Comparison of ENCODE assay signal across 35 mouse cellular contexts in the genomic region with DNA sequence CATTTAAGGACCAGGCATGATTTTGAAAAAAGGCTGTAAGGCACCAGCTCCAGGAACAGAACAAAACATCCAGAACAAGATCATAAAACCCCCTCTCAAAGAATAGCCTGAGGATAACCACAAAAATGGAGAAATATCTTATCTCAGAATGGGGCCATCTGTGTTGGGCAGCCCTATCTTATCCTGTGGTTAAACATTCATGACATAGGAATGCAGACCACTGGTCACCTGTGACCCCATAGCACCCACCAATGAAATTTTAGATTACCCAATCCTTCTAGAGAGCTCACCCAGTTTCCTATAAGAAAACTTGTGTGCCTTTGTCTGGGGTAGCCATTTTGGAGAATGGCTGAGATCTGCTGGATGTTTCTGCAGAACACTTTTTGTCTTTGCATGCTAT. TPM values are rescaled to one million over a fixed set of nuclear protein-coding genes. Genes with fewer than 3 reads are reported as not detected.
DNase-seq lines count a peak whose midpoint lies in the region; ATAC-seq and TF ChIP-seq lines count a peak whose summit lies in the region.
"Had no signal": no experiment of that assay in that cellular context is flagged by ENCODE, and none has a peak within 500 bp of the region (broad histone marks: within the 10 kb centered on the region; RNA-seq: fewer than 3 reads in every experiment).

No protein-coding gene starts in this region.

- no peaks in the 10 kb centered on the region for H3K27me3 ChIP-seq in G1E (ENCODE audit: insufficient read depth, low read length)
- H3K27me3 ChIP-seq: CH12.LX; forebrain, embryonic 13.5 days; hindbrain, embryonic 12.5 days; hindbrain, embryonic 15.5 days had no signal

- no peaks in the 10 kb centered on the region for H3K9me3 ChIP-seq in G1E (replicated peaks)
- H3K9me3 ChIP-seq: forebrain, embryonic 10.5 days; forebrain, embryonic 13.5 days; hindbrain, embryonic 12.5 days; hindbrain, embryonic 15.5 days had no signal

- H3K36me3 ChIP-seq in G1E (replicated peaks): no peaks in the 10 kb centered on the region
- H3K36me3 ChIP-seq: forebrain, embryonic 10.5 days; hindbrain, embryonic 12.5 days; hindbrain, embryonic 15.5 days had no signal

- no peak overlapping the region for H3K4me3 ChIP-seq in G1E (ENCODE audit: low read depth, low read length)
- H3K4me3 ChIP-seq: forebrain, embryonic 10.5 days; forebrain, embryonic 13.5 days; hindbrain, embryonic 12.5 days; hindbrain, embryonic 15.5 days had no signal

- peaks cover 5% of the 10 kb centered on the region; the same call in 1 of the 2 replicates for H3K4me1 ChIP-seq in G1E (ENCODE audit: insufficient read depth, low read depth, low read length)
- H3K4me1 ChIP-seq: forebrain, embryonic 10.5 days; forebrain, embryonic 13.5 days; hindbrain, embryonic 12.5 days; hindbrain, embryonic 15.5 days had no signal

- DNase-seq in G1E (ENCODE audit: low spot score): no peak
- DNase-seq in thymus, postnatal 25 days: no peak
- DNase-seq in embryo, embryonic 9.5 days (ENCODE audit: extremely low spot score): no peak
- DNase-seq in kidney, adult 18-20 months: no peak
- DNase-seq: adrenal gland, postnatal 10 days; adrenal gland, postnatal 36 days; B cell, adult 2 months; cerebellum, adult 18-20 months; cerebellum, adult 9-10 months; cerebellum, postnatal 25 days; embryo, embryonic 11 days; gastrocnemius, postnatal 10 days; gastrocnemius, postnatal 36 days; heart, adult 11 months had no signal

- no peak for TF ChIP-seq CTCF in G1E (IDR thresholded peaks at IDR 0.05; ENCODE audit: low read depth, low read length)

- peak; percentile 15; the same call in 1 of the 2 replicates for ATAC-seq in G1E (ENCODE audit: extremely low read depth, insufficient number of reproducible peaks, low FRiP score, poor library complexity, severe bottlenecking)
- ATAC-seq in common myeloid progenitor, adult 5-6 weeks (replicated peaks; ENCODE audit: low read depth, poor library complexity, severe bottlenecking): 0 out of 2 replicates have a peak, but pooled peaks have one; percentile 15
- 0 out of 2 replicates have a peak, but pooled peaks have one; percentile 20 for ATAC-seq in megakaryocyte progenitor cell, adult 5-6 weeks (replicated peaks; ENCODE audit: poor library complexity)
- ATAC-seq: forebrain, embryonic 13.5 days; forebrain, embryonic 16.5 days; Patski had no signal

RNA-seq across cellular contexts. Expression of a gene that starts 9.0 kb away (rescaled TPM):
- total RNA-seq in G1E (2014; fragmentation: Nextera tagmentation): not detected in 2 replicates
- total RNA-seq in G1E (2017): 0.05 and 0.12 TPM in 2 replicates
- polyA plus RNA-seq in G1E (2012): not detected in 2 replicates
- total RNA-seq in common myeloid progenitor, adult 5-6 weeks (2017): not detected in 2 replicates
- total RNA-seq in megakaryocyte progenitor cell, adult 5-6 weeks (2015): not detected in 2 replicates
- total RNA-seq in megakaryocyte progenitor cell, adult 5-6 weeks (2017): not detected in 2 replicates
- total RNA-seq: adrenal gland, adult 18-20 months; adrenal gland, postnatal 10 days; adrenal gland, postnatal 36 days; CH12.LX; gastrocnemius, adult 18-20 months; gastrocnemius, postnatal 10 days; gastrocnemius, postnatal 36 days; heart, adult 8-10 months; heart, postnatal 25 days; hematopoietic stem cell, adult 5-6 weeks; MEL had no signal
- polyA plus RNA-seq: embryonic facial prominence, embryonic 11.5 days; embryonic facial prominence, embryonic 14.5 days; forebrain, embryonic 10.5 days; heart, embryonic 11.5 days; heart, embryonic 14.5 days; heart, postnatal 0 days; hindbrain, embryonic 12.5 days; intestine, embryonic 14.5 days; Patski had no signal

RNA-seq across cellular contexts. Expression of a gene that starts 34.2 kb away (rescaled TPM):
- total RNA-seq in G1E (2014; fragmentation: Nextera tagmentation): 33.6 and 36.4 TPM in 2 replicates
- total RNA-seq in G1E (2017): 26.6 and 29.3 TPM in 2 replicates
- polyA plus RNA-seq in G1E (2012): 6.4 and 9.7 TPM in 2 replicates
- 44.7 and 57.1 TPM in 2 replicates for total RNA-seq in common myeloid progenitor, adult 5-6 weeks (2017)
- total RNA-seq in megakaryocyte progenitor cell, adult 5-6 weeks (2015): 41.0 and 42.5 TPM in 2 replicates
- total RNA-seq in megakaryocyte progenitor cell, adult 5-6 weeks (2017): 54.5 and 63.1 TPM in 2 replicates
